ENCODE assay signal across 12 mouse cellular contexts in genomic region chr10:79106325-79107282, GRCm38 (mm10). TPM values are rescaled to one million over a fixed set of nuclear protein-coding genes. Genes with fewer than 3 reads are reported as not detected.
A peak's percentile ranks its signal among the peaks of the same experiment; 100 is the strongest.
DNase-seq lines count a peak whose midpoint lies in the region; ATAC-seq lines count a peak whose summit lies in the region.
"Had no signal": no experiment of that assay in that cellular context is flagged by ENCODE, and none has a peak within 500 bp of the region (broad histone marks: within the 10 kb centered on the region; RNA-seq: fewer than 3 reads in every experiment).

No protein-coding gene starts in this region.

- peak; percentile 23 for DNase-seq in hindbrain, embryonic 10.5 days (ENCODE audit: low spot score)
- DNase-seq in 3134 (ENCODE audit: extremely low read depth, insufficient read length, low spot score) (peak; percentile 37), ZHBTc4 (ENCODE audit: low read depth, low spot score) (peak; percentile 65)
- peak; percentile 27 for DNase-seq in kidney, postnatal 14 days
- DNase-seq in cerebellum, postnatal 4 days (ENCODE audit: low spot score in 2 of 2), result no peak
- no peak for DNase-seq in adrenal gland, postnatal 25 days

- ATAC-seq in hindbrain, embryonic 13.5 days (ENCODE audit: low FRiP score), result no peak
- ATAC-seq in erythroid progenitor cell, adult 5-6 weeks (replicated peaks; ENCODE audit: low FRiP score, poor library complexity, severe bottlenecking), result no peak
- ATAC-seq: hindbrain, embryonic 16.5 days had no signal

- 65% methylated on average over 8 of the region's 8 CpGs for WGBS in hindbrain, embryonic 10.5 days
- WGBS in hindbrain, embryonic 13.5 days, result 76% methylated on average over 8 of the region's 8 CpGs

- no peak overlapping the region for H3K27ac ChIP-seq in hindbrain, embryonic 10.5 days
- H3K27ac ChIP-seq in hindbrain, embryonic 13.5 days, result no peak overlapping the region
- H3K27ac ChIP-seq: forebrain, embryonic 12.5 days; macrophage had no signal

- H3K4me3 ChIP-seq in hindbrain, embryonic 10.5 days, result no peak overlapping the region
- H3K4me3 ChIP-seq in hindbrain, embryonic 13.5 days, result no peak overlapping the region
- H3K4me3 ChIP-seq: forebrain, embryonic 12.5 days had no signal

- no peak overlapping the region for H3K4me2 ChIP-seq in hindbrain, embryonic 13.5 days
- H3K4me2 ChIP-seq: forebrain, embryonic 12.5 days had no signal

- H3K27me3 ChIP-seq in hindbrain, embryonic 10.5 days (ENCODE audit: insufficient read depth, poor library complexity, severe bottlenecking), result no peaks in the 10 kb centered on the region
- H3K27me3 ChIP-seq in hindbrain, embryonic 13.5 days, result no peaks in the 10 kb centered on the region
- H3K27me3 ChIP-seq: forebrain, embryonic 12.5 days had no signal

- H3K4me1 ChIP-seq in hindbrain, embryonic 10.5 days (replicated peaks), result peaks cover 6% of the 10 kb centered on the region; the same call in 1 of the 2 replicates
- H3K4me1 ChIP-seq in hindbrain, embryonic 13.5 days (replicated peaks), result no peaks in the 10 kb centered on the region
- H3K4me1 ChIP-seq: forebrain, embryonic 12.5 days had no signal

- H3K9ac ChIP-seq in hindbrain, embryonic 13.5 days, result no peak overlapping the region
- H3K9ac ChIP-seq: forebrain, embryonic 12.5 days had no signal

- H3K36me3 ChIP-seq in hindbrain, embryonic 10.5 days, result no peaks in the 10 kb centered on the region
- no peaks in the 10 kb centered on the region for H3K36me3 ChIP-seq in hindbrain, embryonic 13.5 days
- H3K36me3 ChIP-seq: forebrain, embryonic 12.5 days; G1E had no signal

- no peaks in the 10 kb centered on the region for H3K9me3 ChIP-seq in hindbrain, embryonic 10.5 days
- H3K9me3 ChIP-seq in hindbrain, embryonic 13.5 days, result no peaks in the 10 kb centered on the region
- H3K9me3 ChIP-seq: forebrain, embryonic 12.5 days had no signal

RNA-seq across cellular contexts. Expression of gene 2610008E11Rik, which starts 9.2 kb away (rescaled TPM):
- 31.4 and 32.0 TPM in 2 replicates for polyA plus RNA-seq in hindbrain, embryonic 10.5 days (2016; fragmentation: Nextera tagmentation; extraction: Ambion mirVana)
- polyA plus RNA-seq in hindbrain, embryonic 13.5 days (2015; fragmentation: Nextera tagmentation; extraction: Ambion mirVana), result 50.8 and 53.7 TPM in 2 replicates
- 6.5 and 8.8 TPM in 2 replicates for total RNA-seq in erythroid progenitor cell, adult 5-6 weeks (2015; ENCODE audit: low replicate concordance)
- total RNA-seq in erythroid progenitor cell, adult 5-6 weeks (2017; ENCODE audit: low replicate concordance), result 3.0 and 6.3 TPM in 2 replicates
- 17.0 and 19.2 TPM in 2 replicates for total RNA-seq in adrenal gland, postnatal 25 days (2021)

RNA-seq across cellular contexts. Expression of gene Vmn2r80, which starts 42.0 kb away (rescaled TPM):
- not detected in 2 replicates for polyA plus RNA-seq in hindbrain, embryonic 10.5 days (2016; fragmentation: Nextera tagmentation; extraction: Ambion mirVana)
- polyA plus RNA-seq in hindbrain, embryonic 13.5 days (2015; fragmentation: Nextera tagmentation; extraction: Ambion mirVana), result not detected in 2 replicates
- not detected in 2 replicates for total RNA-seq in erythroid progenitor cell, adult 5-6 weeks (2015; ENCODE audit: low replicate concordance)
- not detected in 2 replicates for total RNA-seq in erythroid progenitor cell, adult 5-6 weeks (2017; ENCODE audit: low replicate concordance)
- total RNA-seq in adrenal gland, postnatal 25 days (2021), result not detected in 2 replicates
- polyA plus RNA-seq: forebrain, embryonic 12.5 days; G1E; hindbrain, embryonic 16.5 days; macrophage had no signal

Comparison
In these comparisons a context has a peak if more than half of its experiments do, and no peak if none do; other contexts are left out.
1. DNase-seq: peak in hindbrain, embryonic 10.5 days (single experiment), 3134 (single experiment), ZHBTc4 (single experiment) and kidney, postnatal 14 days (single experiment); none in cerebellum, postnatal 4 days (0 of 2) and adrenal gland, postnatal 25 days (single experiment).